8 mouse cellular contexts compared by ENCODE assay signal in genomic region chr5:111364533-111364932, GRCm38 (mm10). TPM values are rescaled to one million over a fixed set of nuclear protein-coding genes. Genes with fewer than 3 reads are reported as not detected.
A peak's percentile ranks its signal among the peaks of the same experiment; 100 is the strongest.
DNase-seq lines count a peak whose midpoint lies in the region; ATAC-seq and TF ChIP-seq lines count a peak whose summit lies in the region.

No protein-coding gene starts in this region.

- H3K4me1 ChIP-seq in lung, adult 2 months (ENCODE audit: control insufficient read depth, insufficient read depth, low read length), result no peaks in the 10 kb centered on the region

- peak; percentile 61 for DNase-seq in CD4-positive, CD25-positive, alpha-beta regulatory T cell, adult 2 months (ENCODE audit: low read depth, low spot score)
- peak; percentile 71 for DNase-seq in kidney, adult 9 months
- DNase-seq in kidney, adult 11 months, result no peak
- peak; percentile 59 for DNase-seq in A20 (ENCODE audit: low read depth, low spot score)
- peak; percentile 36 for DNase-seq in c-Kit-positive CD71-positive TER-119-negative erythroid progenitor cells, embryonic 14.5 days (ENCODE audit: low read depth)
- no peak for DNase-seq in lung, adult 2 months

- no peak for ATAC-seq in CD4-positive, CD25-positive, alpha-beta regulatory T cell, adult 4 months
- ATAC-seq in megakaryocyte-erythroid progenitor cell, adult 5-6 weeks (replicated peaks; ENCODE audit: low FRiP score, low TSS enrichment, poor library complexity, severe bottlenecking), result no peak

- peak; percentile 53 for TF ChIP-seq CTCF in lung, adult 2 months (IDR thresholded peaks at IDR 0.05; ENCODE audit: insufficient read depth, low read length)

- no peak for TF ChIP-seq POLR2A in lung, adult 2 months (IDR thresholded peaks at IDR 0.05; ENCODE audit: borderline replicate concordance, extremely low read depth, low read depth, low read length)

- H3K4me3 ChIP-seq in lung, adult 2 months (replicated peaks; ENCODE audit: extremely low read depth, low read depth, low read length), result no peak overlapping the region

- WGBS in lung, adult 2 months, result 27% methylated on average over 3 of the region's 3 CpGs

RNA-seq across cellular contexts. Expression of gene Pitpnb, which starts 34.0 kb away (rescaled TPM):
- 10 to 100 TPM; 54.4 to 65.4 TPM for polyA plus RNA-seq in CD4-positive, CD25-positive, alpha-beta regulatory T cell, adult 4 months (2017; shearing (Covaris generic))
- polyA plus RNA-seq in lung, adult 2 months (2012; rRNA removed), result 39.4 and 53.9 TPM in 2 replicates
- 53.8 and 59.5 TPM in 2 replicates for total RNA-seq in megakaryocyte-erythroid progenitor cell, adult 5-6 weeks (2014; fragmentation: Nextera tagmentation)
- 24.2 TPM in 2 replicates for total RNA-seq in megakaryocyte-erythroid progenitor cell, adult 5-6 weeks (2017)

RNA-seq across cellular contexts. Expression of gene Mn1, which starts 52.6 kb away (rescaled TPM):
- not detected for polyA plus RNA-seq in CD4-positive, CD25-positive, alpha-beta regulatory T cell, adult 4 months (2017; shearing (Covaris generic))
- polyA plus RNA-seq in lung, adult 2 months (2012; rRNA removed), result 4.0 and 6.2 TPM in 2 replicates
- total RNA-seq in megakaryocyte-erythroid progenitor cell, adult 5-6 weeks (2014; fragmentation: Nextera tagmentation), result 0.25 and 0.66 TPM in 2 replicates
- 0.72 and 0.94 TPM in 2 replicates for total RNA-seq in megakaryocyte-erythroid progenitor cell, adult 5-6 weeks (2017)

Comparison
In these comparisons a context has a peak if more than half of its experiments do, and no peak if none do; other contexts are left out.
1. DNase-seq: peak in CD4-positive, CD25-positive, alpha-beta regulatory T cell, adult 2 months (single experiment), kidney, adult 9 months (single experiment), A20 (single experiment) and c-Kit-positive CD71-positive TER-119-negative erythroid progenitor cells, embryonic 14.5 days (single experiment); none in kidney, adult 11 months (single experiment) and lung, adult 2 months (single experiment).